ENCODE assay signal across 8 mouse cellular contexts in genomic region chr2:156617536-156617935, GRCm38 (mm10). TPM values are rescaled to one million over a fixed set of nuclear protein-coding genes. Genes with fewer than 3 reads are reported as not detected.
A peak's percentile ranks its signal among the peaks of the same experiment; 100 is the strongest.
DNase-seq lines count a peak whose midpoint lies in the region; ATAC-seq and TF ChIP-seq lines count a peak whose summit lies in the region.
"Had no signal": no experiment of that assay in that cellular context is flagged by ENCODE, and none has a peak within 500 bp of the region (broad histone marks: within the 10 kb centered on the region; RNA-seq: fewer than 3 reads in every experiment).

No protein-coding gene starts in this region.

- no peak overlapping the region for H3K27ac ChIP-seq in kidney, embryonic 14.5 days (ENCODE audit: low read depth, low read length)
- H3K27ac ChIP-seq in lung, embryonic 16.5 days (ENCODE audit: low read length) = no peak overlapping the region
- H3K27ac ChIP-seq in intestine, embryonic 15.5 days = no peak overlapping the region
- H3K27ac ChIP-seq: midbrain, embryonic 12.5 days had no signal

- no peak overlapping the region for H3ac ChIP-seq in C2C12 (ENCODE audit: control insufficient read depth, insufficient read length, low read depth)

- H3K79me2 ChIP-seq in C2C12 (ENCODE audit: control insufficient read depth, insufficient read depth) = no peaks in the 10 kb centered on the region

- peak; percentile 28 for DNase-seq in kidney, postnatal 10 days
- DNase-seq in brain, adult 2 months (ENCODE audit: low read depth, low spot score) = peak; percentile 88
- DNase-seq in cerebellum, postnatal 25 days = no peak

- 53% methylated on average over 11 of the region's 11 CpGs for WGBS in kidney, embryonic 14.5 days
- WGBS in lung, embryonic 16.5 days = 28% methylated on average over 11 of the region's 11 CpGs
- WGBS in intestine, embryonic 15.5 days = 36% methylated on average over 11 of the region's 11 CpGs

- peaks cover 49% of the 10 kb centered on the region for H3K27me3 ChIP-seq in kidney, embryonic 14.5 days (ENCODE audit: control insufficient read depth, insufficient read depth, low read length)
- H3K27me3 ChIP-seq in C2C12 (ENCODE audit: control insufficient read depth, insufficient read depth, insufficient read length) = peaks cover 97% of the 10 kb centered on the region
- H3K27me3 ChIP-seq in lung, embryonic 16.5 days (ENCODE audit: control insufficient read depth, insufficient read depth, low read depth, low read length) = peaks cover 48% of the 10 kb centered on the region
- H3K27me3 ChIP-seq in intestine, embryonic 15.5 days (replicated peaks) = peaks cover 55% of the 10 kb centered on the region

- no peak overlapping the region for H3K4me3 ChIP-seq in kidney, embryonic 14.5 days (ENCODE audit: low read length)
- H3K4me3 ChIP-seq in C2C12 (ENCODE audit: insufficient read depth, poor library complexity, severe bottlenecking) = no peak overlapping the region
- no peak overlapping the region for H3K4me3 ChIP-seq in lung, embryonic 16.5 days (ENCODE audit: low read length)
- H3K4me3 ChIP-seq in intestine, embryonic 15.5 days (replicated peaks) = no peak overlapping the region
- H3K4me3 ChIP-seq: midbrain, embryonic 12.5 days had no signal

- peaks cover 10% of the 10 kb centered on the region; the same call in 1 of the 2 replicates for H3K4me1 ChIP-seq in kidney, embryonic 14.5 days (ENCODE audit: control insufficient read depth, insufficient read depth, low read length)
- H3K4me1 ChIP-seq in lung, embryonic 16.5 days (replicated peaks; ENCODE audit: control insufficient read depth, insufficient read depth, low read length) = peaks cover 16% of the 10 kb centered on the region
- peaks cover 18% of the 10 kb centered on the region for H3K4me1 ChIP-seq in intestine, embryonic 15.5 days (replicated peaks)

- no peaks in the 10 kb centered on the region for H3K9me3 ChIP-seq in kidney, embryonic 14.5 days (ENCODE audit: control insufficient read depth, low read length)
- no peaks in the 10 kb centered on the region for H3K9me3 ChIP-seq in lung, embryonic 16.5 days (ENCODE audit: control insufficient read depth, low read length)
- H3K9me3 ChIP-seq in intestine, embryonic 15.5 days = no peaks in the 10 kb centered on the region
- H3K9me3 ChIP-seq: midbrain, embryonic 12.5 days had no signal

- H3K4me2 ChIP-seq in kidney, embryonic 14.5 days (replicated peaks; ENCODE audit: low read depth, low read length) = no peak overlapping the region
- H3K4me2 ChIP-seq in lung, embryonic 16.5 days (ENCODE audit: low read depth, low read length) = 0 out of 2 replicates have a peak overlapping the region, but pooled peaks have one; percentile 26
- H3K4me2 ChIP-seq in intestine, embryonic 15.5 days (replicated peaks) = no peak overlapping the region
- H3K4me2 ChIP-seq: midbrain, embryonic 12.5 days had no signal

- TF ChIP-seq CTCF in C2C12 (IDR thresholded peaks at IDR 0.05; ENCODE audit: control insufficient read depth, insufficient read depth, insufficient read length) = no peak

- ATAC-seq in kidney, embryonic 14.5 days (ENCODE audit: low FRiP score, low TSS enrichment) = no peak
- ATAC-seq in lung, embryonic 16.5 days (ENCODE audit: low read depth) = peak; percentile 21; the same call in 1 of the 2 replicates
- no peak for ATAC-seq in intestine, embryonic 15.5 days

- H3K79me3 ChIP-seq in C2C12 (ENCODE audit: low read depth) = no peaks in the 10 kb centered on the region

- no peaks in the 10 kb centered on the region for H3K36me3 ChIP-seq in kidney, embryonic 14.5 days (ENCODE audit: control insufficient read depth, insufficient read depth, low read length)
- no peaks in the 10 kb centered on the region for H3K36me3 ChIP-seq in C2C12 (ENCODE audit: control insufficient read depth, insufficient read depth)
- H3K36me3 ChIP-seq in lung, embryonic 16.5 days (ENCODE audit: control insufficient read depth, insufficient read depth, low read length) = no peaks in the 10 kb centered on the region
- H3K36me3 ChIP-seq in intestine, embryonic 15.5 days = no peaks in the 10 kb centered on the region
- H3K36me3 ChIP-seq: midbrain, embryonic 12.5 days had no signal

- no peak overlapping the region for H3K9ac ChIP-seq in kidney, embryonic 14.5 days (ENCODE audit: low read depth, low read length)
- H3K9ac ChIP-seq in lung, embryonic 16.5 days (ENCODE audit: low read length) = no peak overlapping the region
- H3K9ac ChIP-seq in intestine, embryonic 15.5 days = no peak overlapping the region
- H3K9ac ChIP-seq: midbrain, embryonic 12.5 days had no signal

TF ChIP-seq in C2C12, 6 proteins besides CTCF, POLR2A, EP300 and RAD21:
- TF ChIP-seq MYOD1 (IDR thresholded peaks at IDR 0.05; ENCODE audit: control insufficient read depth, insufficient read length, low read depth) = no peak
- no peak for TF ChIP-seq FOSL1 (IDR thresholded peaks at IDR 0.05; ENCODE audit: insufficient read depth, low read length, poor library complexity, severe bottlenecking)
- TF ChIP-seq CEBPB (IDR thresholded peaks at IDR 0.05; ENCODE audit: low read depth) = peak; percentile 87

RNA-seq across cellular contexts. Expression of gene Dlgap4, which starts 4.0 kb away (rescaled TPM):
- polyA plus RNA-seq in kidney, embryonic 14.5 days (2014; fragmentation: Nextera tagmentation; extraction: Ambion mirVana) = 77.7 and 78.6 TPM in 2 replicates
- polyA plus RNA-seq in C2C12 (2012; fragmentation: generic; extraction: Trizol) = 40.7 TPM
- 59.1 and 66.4 TPM in 2 replicates for polyA plus RNA-seq in lung, embryonic 16.5 days (2015; fragmentation: Nextera tagmentation; extraction: Ambion mirVana)
- polyA plus RNA-seq in intestine, embryonic 15.5 days (2015; fragmentation: Nextera tagmentation; extraction: Ambion mirVana) = 54.3 and 54.6 TPM in 2 replicates

Comparison
In these comparisons a context has a peak if more than half of its experiments do, and no peak if none do; other contexts are left out.
1. DNase-seq: peak in kidney, postnatal 10 days (single experiment) and brain, adult 2 months (single experiment); none in cerebellum, postnatal 25 days (0 of 2).